Mouse (Mus musculus) G1E-ER4 (cell line): ENCODE measurements around the gene Dhx30. TPM values are rescaled to one million over a fixed set of nuclear protein-coding genes. Genes with fewer than 3 reads are reported as not detected.

Experiments
- GATA1 ChIP-seq: IDR thresholded peaks from one replicate; pipeline ENCODE4 v1.8.0; 2012; ENCODE audit warnings: low read length, inconsistent platforms
- polyA plus RNA-seq: library from polyadenylated mRNA; stranded (reverse); fragments of >175 nt; gene quantifications from 2 replicates; pipeline ENCODE4 v1.2.3, GENCODE M21; 2012

Dhx30 gene
- polyA plus RNA-seq, 1 experiment = 35.3 TPM

GRCm38 (mm10) chr9:110116353-110116976 is 1.2 kb downstream of the Dhx30 start:
- TF ChIP-seq GATA1 = no peak

- TF ChIP-seq GATA1 = no peak
Measured at GRCm38 (mm10) chr9:110100627-110101600, 16.7 kb downstream of the Dhx30 start.

- TF ChIP-seq GATA1 = no peak
Measured at GRCm38 (mm10) chr9:110097791-110098190, 19.8 kb downstream of the Dhx30 start.

- no peak for TF ChIP-seq GATA1
Measured at GRCm38 (mm10) chr9:110094761-110095160, 22.9 kb downstream of the Dhx30 start.

- TF ChIP-seq GATA1 = no peak
Measured at GRCm38 (mm10) chr9:110093303-110093702, 24.3 kb downstream of the Dhx30 start.

- TF ChIP-seq GATA1 = no peak
Measured at GRCm38 (mm10) chr9:110085693-110086092, 31.9 kb downstream of the Dhx30 start.

GRCm38 (mm10) chr9:110084201-110084964 is 33.2 kb downstream of the Dhx30 start:
- no peak for TF ChIP-seq GATA1

GRCm38 (mm10) chr9:110081066-110081465 is 36.6 kb downstream of the Dhx30 start:
- no peak for TF ChIP-seq GATA1

GRCm38 (mm10) chr9:110071843-110072242 is 45.8 kb downstream of the Dhx30 start:
- TF ChIP-seq GATA1 = peak; percentile 5

GRCm38 (mm10) chr9:110071011-110071410 is 46.6 kb downstream of the Dhx30 start:
- no peak for TF ChIP-seq GATA1

- TF ChIP-seq GATA1 = no peak
Measured at GRCm38 (mm10) chr9:110070358-110070757, 47.3 kb downstream of the Dhx30 start.

- TF ChIP-seq GATA1 = no peak
Measured at GRCm38 (mm10) chr9:110068745-110069144, 48.9 kb downstream of the Dhx30 start.

GRCm38 (mm10) chr9:110064641-110065040 is 53.0 kb downstream of the Dhx30 start:
- no peak for TF ChIP-seq GATA1

- TF ChIP-seq GATA1 = no peak
Measured at GRCm38 (mm10) chr9:110062861-110063260, 54.8 kb downstream of the Dhx30 start.

GRCm38 (mm10) chr9:110062405-110062804 is 55.2 kb downstream of the Dhx30 start:
- no peak for TF ChIP-seq GATA1

- no peak for TF ChIP-seq GATA1
Measured at GRCm38 (mm10) chr9:110060761-110061160, 56.9 kb downstream of the Dhx30 start.
